Mouse (Mus musculus) cerebellum, adult 2 months (tissue): Measurements from ENCODE around the gene Fbxo3.

ENCODE experiments used
- CTCF ChIP-seq: fragments of 200-500 bp; IDR thresholded peaks from 2 replicates; pipeline ENCODE4 v1.5.1; 2011; ENCODE audit warnings: low read depth, mild to moderate bottlenecking, control low read depth, low read length, moderate library complexity, borderline replicate concordance; ENCODE audit not compliant: insufficient read depth
- POLR2A ChIP-seq: fragments of 200-500 bp; IDR thresholded peaks from 2 replicates; pipeline ENCODE4 v1.6.1; 2011; ENCODE audit warnings: low read length, control low read depth, borderline replicate concordance; ENCODE audit not compliant: insufficient read depth

- TF ChIP-seq POLR2A (no peak), CTCF (no peak)
Observed at GRCm38 (mm10) chr2:104060996-104061395, 33.5 kb downstream of the Fbxo3 start.
